Mouse (Mus musculus): ENCODE data around the gene Tuba1c. TPM values are rescaled to one million over a fixed set of nuclear protein-coding genes. Genes with fewer than 3 reads are reported as not detected.
"Not testable (repeated sequence)": the region's sequence is repeated elsewhere in the genome, so short reads cannot be mapped to it uniquely, and the experiment has no call there.

Gene Tuba1c
- polyA plus RNA-seq, 1 experiment from 2014 or later: 145 TPM

GRCm38 (mm10) chr15:99035431-99035830, 5.7 kb downstream of the Tuba1c start:
- Histone ChIP-seq H3K27me3 (no peaks in the 10 kb centered on the region), H3K4me3 (no peak overlapping the region), H3K9me3 (no peaks in the 10 kb centered on the region), H3K36me3 (peaks cover 32% of the 10 kb centered on the region), H3K9ac (no peak overlapping the region), H3K27ac (no peak overlapping the region), H3K4me1 (peaks cover 27% of the 10 kb centered on the region), H3K4me2 (no peak overlapping the region)
- ATAC-seq (ENCODE audit: insufficient number of reproducible peaks, low FRiP score, low TSS enrichment, low read depth): no peak
- 78% methylated on average over 4 of the region's 4 CpGs for WGBS

GRCm38 (mm10) chr15:99036249-99036905, 6.7 kb downstream of the Tuba1c start:
- ATAC-seq (ENCODE audit: insufficient number of reproducible peaks, low FRiP score, low TSS enrichment, low read depth): no peak
- H3K4me3 ChIP-seq: no peak overlapping the region
- no peaks in the 10 kb centered on the region for H3K9me3 ChIP-seq
- H3K9ac ChIP-seq: no peak overlapping the region
- H3K27ac ChIP-seq: no peak overlapping the region
- no peaks in the 10 kb centered on the region for H3K27me3 ChIP-seq
- H3K4me2 ChIP-seq: no peak overlapping the region
- H3K36me3 ChIP-seq: peaks cover 32% of the 10 kb centered on the region
- WGBS: 91% methylated on average over 8 of the region's 8 CpGs
- H3K4me1 ChIP-seq: peaks cover 33% of the 10 kb centered on the region

DNA sequence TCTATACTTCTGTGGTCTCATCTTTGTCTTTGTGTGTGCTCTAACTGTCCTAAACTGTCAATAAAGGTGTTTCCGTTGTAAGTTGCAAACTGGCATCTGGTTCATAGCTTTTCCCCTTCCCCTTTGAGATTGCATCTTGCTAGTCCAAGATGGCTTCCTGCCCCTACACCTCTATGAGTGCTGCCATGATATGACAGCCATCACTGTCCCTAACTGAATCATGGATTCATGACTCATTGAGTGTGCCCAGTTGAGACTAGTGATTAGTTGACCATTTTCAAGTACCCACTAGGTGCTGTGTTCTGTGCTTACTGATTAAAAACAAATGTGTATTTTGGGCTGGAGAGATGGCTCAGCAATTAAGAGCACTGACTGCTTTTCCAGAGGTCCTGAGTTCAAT, 8.3 kb downstream of the Tuba1c start:
- Histone ChIP-seq H3K9ac (no peak overlapping the region), H3K4me1 (peaks cover 23% of the 10 kb centered on the region), H3K36me3 (peaks cover 32% of the 10 kb centered on the region), H3K4me3 (no peak overlapping the region), H3K27me3 (no peaks in the 10 kb centered on the region), H3K9me3 (no peaks in the 10 kb centered on the region), H3K27ac (no peak overlapping the region), H3K4me2 (no peak overlapping the region)
- WGBS: 93% methylated on average over 1 of the region's 1 CpGs
- ATAC-seq (ENCODE audit: insufficient number of reproducible peaks, low FRiP score, low TSS enrichment, low read depth): no peak

- H3K27me3 ChIP-seq: no peaks in the 10 kb centered on the region
- H3K9ac ChIP-seq: no peak overlapping the region
- 90% methylated on average over 5 of the region's 5 CpGs for WGBS
- H3K9me3 ChIP-seq: no peaks in the 10 kb centered on the region
- H3K4me3 ChIP-seq: no peak overlapping the region
- H3K4me2 ChIP-seq: no peak overlapping the region
- peaks cover 32% of the 10 kb centered on the region for H3K36me3 ChIP-seq
- H3K27ac ChIP-seq: no peak overlapping the region
- H3K4me1 ChIP-seq: peaks cover 17% of the 10 kb centered on the region
- ATAC-seq (ENCODE audit: insufficient number of reproducible peaks, low FRiP score, low TSS enrichment, low read depth): no peak
These were observed 9.1 kb downstream of the Tuba1c start for GRCm38 (mm10) chr15:99038797-99039196.

GRCm38 (mm10) chr15:99039306-99039705, 9.6 kb downstream of the Tuba1c start:
- peaks cover 17% of the 10 kb centered on the region for H3K4me1 ChIP-seq
- no peak overlapping the region for H3K4me2 ChIP-seq
- no peak overlapping the region for H3K4me3 ChIP-seq
- no peak for ATAC-seq (ENCODE audit: insufficient number of reproducible peaks, low FRiP score, low TSS enrichment, low read depth)
- H3K36me3 ChIP-seq: peaks cover 32% of the 10 kb centered on the region
- WGBS: 79% methylated on average over 4 of the region's 4 CpGs
- H3K27ac ChIP-seq: no peak overlapping the region
- H3K27me3 ChIP-seq: no peaks in the 10 kb centered on the region
- H3K9me3 ChIP-seq: no peaks in the 10 kb centered on the region
- H3K9ac ChIP-seq: no peak overlapping the region

DNA sequence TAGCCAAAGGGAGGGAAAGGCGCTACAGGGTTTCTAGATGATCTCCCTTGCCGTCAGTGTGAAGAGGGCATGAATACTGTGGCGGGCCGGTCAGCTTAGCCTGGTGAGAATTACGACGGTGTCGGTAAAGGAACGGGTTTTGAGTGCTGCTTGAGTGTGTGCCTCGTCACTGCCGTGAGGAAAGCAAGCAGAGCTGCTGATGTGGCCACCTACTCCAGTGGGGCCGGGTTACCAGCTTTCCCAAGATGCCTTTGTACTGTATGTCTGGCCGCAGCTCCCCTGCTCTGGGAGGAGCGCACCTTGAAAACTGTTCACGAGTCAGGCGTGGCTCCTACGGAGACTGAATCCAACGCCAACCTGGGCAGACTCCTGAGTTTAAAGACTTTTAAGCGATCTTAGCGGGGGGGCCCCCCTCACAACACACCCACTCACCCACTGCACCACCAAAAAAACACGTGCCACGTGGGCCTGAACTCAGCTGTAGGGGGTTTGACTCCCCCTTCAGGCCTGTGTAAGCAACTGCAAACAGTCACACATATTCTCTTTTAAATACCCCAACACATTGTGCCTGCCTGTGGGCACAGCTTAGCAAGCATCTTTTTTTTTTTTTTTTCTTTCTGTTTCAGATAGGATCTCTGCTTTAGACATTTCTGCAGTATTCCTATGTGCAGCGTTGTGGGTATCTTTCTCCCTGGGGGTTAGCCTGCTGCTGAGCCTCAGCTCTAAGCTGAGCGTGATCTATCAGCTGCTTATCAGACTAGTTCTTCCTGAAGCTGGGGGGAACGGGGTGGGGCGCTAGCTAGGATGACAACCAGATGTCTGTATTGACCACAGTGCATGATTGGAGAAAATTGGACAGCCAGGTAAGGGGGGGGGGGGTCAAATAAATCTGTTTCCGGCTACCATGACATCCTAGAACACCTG, 10.6 kb downstream of the Tuba1c start:
- 58% methylated on average over 26 of the region's 26 CpGs for WGBS
- Histone ChIP-seq H3K4me1 (peaks cover 17% of the 10 kb centered on the region), H3K4me2 (no peak overlapping the region), H3K36me3 (peaks cover 23% of the 10 kb centered on the region), H3K27ac (no peak overlapping the region), H3K9ac (no peak overlapping the region), H3K9me3 (no peaks in the 10 kb centered on the region), H3K4me3 (no peak overlapping the region), H3K27me3 (no peaks in the 10 kb centered on the region)
- ATAC-seq (ENCODE audit: insufficient number of reproducible peaks, low FRiP score, low TSS enrichment, low read depth): no peak

GRCm38 (mm10) chr15:99040920-99041856, 11.5 kb downstream of the Tuba1c start:
- Histone ChIP-seq H3K27ac (peak overlapping the region; percentile 22; the same call in 1 of the 2 replicates), H3K4me1 (peaks cover 17% of the 10 kb centered on the region), H3K4me3 (no peak overlapping the region), H3K36me3 (peaks cover 14% of the 10 kb centered on the region), H3K27me3 (no peaks in the 10 kb centered on the region), H3K9me3 (no peaks in the 10 kb centered on the region), H3K4me2 (no peak overlapping the region), H3K9ac (no peak overlapping the region)
- 50% methylated on average over 21 of the region's 21 CpGs for WGBS
- no peak; the same call in 1 of the 2 replicates for ATAC-seq (ENCODE audit: insufficient number of reproducible peaks, low FRiP score, low TSS enrichment, low read depth)

DNA sequence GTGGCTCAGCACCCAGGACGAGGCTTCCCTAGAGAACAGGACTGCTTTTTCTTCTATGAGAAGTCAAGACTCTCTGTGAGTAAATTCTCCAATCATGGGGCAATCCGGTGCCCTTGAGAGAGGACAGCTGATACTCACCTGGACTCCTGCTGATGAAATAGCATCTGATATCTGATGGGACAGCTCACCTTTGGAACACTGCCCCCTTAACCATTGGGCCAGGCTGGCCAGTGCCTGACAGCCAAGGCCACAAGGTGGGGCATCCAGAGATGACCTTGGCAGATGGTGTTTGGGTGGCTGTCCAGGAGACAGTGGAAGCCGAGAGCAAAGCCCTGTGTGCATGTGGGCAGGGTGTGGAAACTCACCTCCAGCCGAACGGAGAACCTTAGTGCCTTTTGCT, 12.6 kb downstream of the Tuba1c start:
- H3K27me3 ChIP-seq: no peaks in the 10 kb centered on the region
- 83% methylated on average over 5 of the region's 5 CpGs for WGBS
- no peaks in the 10 kb centered on the region for H3K9me3 ChIP-seq
- H3K27ac ChIP-seq: no peak overlapping the region
- no peak overlapping the region for H3K4me2 ChIP-seq
- H3K4me1 ChIP-seq: peaks cover 17% of the 10 kb centered on the region
- H3K36me3 ChIP-seq: 0 out of 2 replicates have a peak, but pooled peaks cover 7% of the 10 kb centered on the region
- no peak overlapping the region for H3K9ac ChIP-seq
- ATAC-seq (ENCODE audit: insufficient number of reproducible peaks, low FRiP score, low TSS enrichment, low read depth): no peak
- H3K4me3 ChIP-seq: no peak overlapping the region

- Histone ChIP-seq H3K9ac (no peak overlapping the region), H3K9me3 (no peaks in the 10 kb centered on the region), H3K27me3 (peaks cover 3% of the 10 kb centered on the region; the same call in 1 of the 2 replicates), H3K4me1 (peaks cover 17% of the 10 kb centered on the region), H3K4me2 (no peak overlapping the region), H3K4me3 (no peak overlapping the region), H3K27ac (0 out of 2 replicates have a peak overlapping the region, but pooled peaks have one; percentile 11), H3K36me3 (no peaks in the 10 kb centered on the region)
- ATAC-seq (ENCODE audit: insufficient number of reproducible peaks, low FRiP score, low TSS enrichment, low read depth): no peak
- 36% methylated on average over 3 of the region's 3 CpGs for WGBS
These were observed 15.2 kb downstream of the Tuba1c start for GRCm38 (mm10) chr15:99044854-99045253.

GRCm38 (mm10) chr15:99045734-99046133, 16.0 kb downstream of the Tuba1c start:
- not testable (repeated sequence) for H3K36me3 ChIP-seq; H3K9ac ChIP-seq; H3K9me3 ChIP-seq; H3K27ac ChIP-seq; H3K4me3 ChIP-seq; H3K4me2 ChIP-seq; ATAC-seq (ENCODE audit: insufficient number of reproducible peaks, low FRiP score, low TSS enrichment, low read depth); H3K27me3 ChIP-seq
- WGBS: 81% methylated on average over 6 of the region's 6 CpGs
- H3K4me1 ChIP-seq: peaks cover 15% of the 10 kb centered on the region

- no peak for ATAC-seq (ENCODE audit: insufficient number of reproducible peaks, low FRiP score, low TSS enrichment, low read depth)
These were observed 20.0 kb downstream of the Tuba1c start for GRCm38 (mm10) chr15:99049473-99050253.

More at GRCm38 (mm10) chr15:99049473-99050253, 20.0 kb downstream of the Tuba1c start:
- peaks cover 30% of the 10 kb centered on the region for H3K27me3 ChIP-seq
- H3K4me3 ChIP-seq: no peak overlapping the region
- WGBS: 31% methylated on average over 13 of the region's 13 CpGs
- peaks cover 20% of the 10 kb centered on the region for H3K4me1 ChIP-seq
- no peak overlapping the region for H3K9ac ChIP-seq
- no peaks in the 10 kb centered on the region for H3K36me3 ChIP-seq
- H3K4me2 ChIP-seq: no peak overlapping the region
- no peak overlapping the region for H3K27ac ChIP-seq
- H3K9me3 ChIP-seq: no peaks in the 10 kb centered on the region

All from limb, embryonic 15.5 days (tissue).